Comparison of ENCODE assay signal across 10 mouse cellular contexts in the genomic region with DNA sequence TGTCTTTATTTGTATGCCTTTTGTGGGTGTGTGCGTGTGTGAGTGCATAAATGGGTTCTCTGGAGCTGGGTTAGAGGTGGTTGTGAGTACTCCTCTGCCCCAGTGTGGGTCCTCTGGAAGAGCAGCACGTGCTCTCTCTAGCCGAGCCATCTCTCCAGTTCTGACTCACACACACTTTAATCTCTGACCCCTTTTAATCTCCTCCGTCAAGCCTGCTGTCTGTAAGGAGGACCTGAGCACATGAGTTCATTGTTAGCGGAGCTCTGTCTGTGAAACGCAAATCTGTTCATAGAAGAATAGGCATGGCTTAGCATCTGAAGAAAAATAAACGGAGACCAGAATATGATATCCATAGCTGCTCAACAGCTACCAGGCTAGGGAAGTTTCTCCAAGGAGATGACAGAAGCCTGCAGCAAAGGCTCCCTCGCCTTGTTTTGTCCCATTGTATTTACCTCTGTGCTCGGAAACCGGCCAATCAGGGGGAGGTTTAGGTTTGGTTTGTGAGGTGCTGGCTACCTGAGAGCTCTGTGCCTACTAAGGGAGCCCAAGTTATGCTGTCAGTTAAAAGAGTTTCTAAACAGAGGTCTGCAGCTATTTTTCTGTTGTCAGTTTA. TPM values are rescaled to one million over a fixed set of nuclear protein-coding genes. Genes with fewer than 3 reads are reported as not detected.
DNase-seq lines count a peak whose midpoint lies in the region; ATAC-seq and TF ChIP-seq lines count a peak whose summit lies in the region.
"Had no signal": no experiment of that assay in that cellular context is flagged by ENCODE, and none has a peak within 500 bp of the region (broad histone marks: within the 10 kb centered on the region; RNA-seq: fewer than 3 reads in every experiment).

No protein-coding gene starts in this region.

- TF ChIP-seq EP300 in CH12.LX (IDR thresholded peaks at IDR 0.05; ENCODE audit: low read length): no peak

- H3K79me2 ChIP-seq in CH12.LX (replicated peaks; ENCODE audit: control insufficient read depth, extremely low read depth, insufficient read depth, poor library complexity, severe bottlenecking): 0 out of 2 replicates have a peak, but pooled peaks cover 3% of the 10 kb centered on the region

- H3K36me3 ChIP-seq in heart, embryonic 11.5 days (ENCODE audit: control insufficient read depth, insufficient read depth, low read length): no peaks in the 10 kb centered on the region
- peaks cover 15 to 37% of the 10 kb centered on the region in 2 experiments for H3K36me3 ChIP-seq in CH12.LX (replicated peaks in 1 of 2; ENCODE audit: control insufficient read depth in 1 of 2, insufficient read depth in 1 of 2, low read length in 1 of 2)
- no peaks in the 10 kb centered on the region for H3K36me3 ChIP-seq in forebrain, embryonic 14.5 days (ENCODE audit: control insufficient read depth, insufficient read depth, low read length)
- H3K36me3 ChIP-seq: lung, embryonic 15.5 days; stomach, embryonic 15.5 days had no signal

- no peak for TF ChIP-seq POLR2A in CH12.LX (IDR thresholded peaks at IDR 0.05; ENCODE audit: low read depth, low read length)

- 32% methylated on average over 10 of the region's 10 CpGs for WGBS in heart, embryonic 11.5 days (ENCODE audit: insufficient replicate concordance)
- WGBS in forebrain, embryonic 14.5 days: 26% methylated on average over 10 of the region's 10 CpGs

- 0 out of 2 replicates have a peak overlapping the region, but pooled peaks have one; percentile 28 for H3K9ac ChIP-seq in heart, embryonic 11.5 days (ENCODE audit: low read depth, low read length)
- no peak overlapping the region for H3K9ac ChIP-seq in CH12.LX (ENCODE audit: insufficient read depth, low read depth)
- H3K9ac ChIP-seq in forebrain, embryonic 14.5 days (ENCODE audit: low read length): no peak overlapping the region
- H3K9ac ChIP-seq: lung, embryonic 15.5 days; stomach, embryonic 15.5 days had no signal

- no peaks in the 10 kb centered on the region for H3K9me3 ChIP-seq in heart, embryonic 11.5 days (replicated peaks; ENCODE audit: control insufficient read depth, low read length)
- no peaks in the 10 kb centered on the region for H3K9me3 ChIP-seq in CH12.LX (replicated peaks; ENCODE audit: low read length)
- no peaks in the 10 kb centered on the region for H3K9me3 ChIP-seq in forebrain, embryonic 14.5 days (replicated peaks; ENCODE audit: control insufficient read depth, low read length)
- H3K9me3 ChIP-seq: lung, embryonic 15.5 days; stomach, embryonic 15.5 days had no signal

- H3K4me3 ChIP-seq in heart, embryonic 11.5 days (ENCODE audit: low read depth, low read length): no peak overlapping the region
- H3K4me3 ChIP-seq in CH12.LX (replicated peaks in 1 of 3; ENCODE audit: low read depth in 2 of 3, low read length in 2 of 3, poor library complexity in 1 of 3): no peak overlapping the region
- H3K4me3 ChIP-seq in forebrain, embryonic 14.5 days (ENCODE audit: low read depth, low read length): no peak overlapping the region
- H3K4me3 ChIP-seq: lung, embryonic 15.5 days; stomach, embryonic 15.5 days had no signal

- H3K4me2 ChIP-seq in heart, embryonic 11.5 days: peak overlapping the region; percentile 47
- no peak overlapping the region for H3K4me2 ChIP-seq in CH12.LX (ENCODE audit: insufficient read depth, low read depth, poor library complexity, severe bottlenecking)
- H3K4me2 ChIP-seq in forebrain, embryonic 14.5 days (ENCODE audit: low read length): no peak overlapping the region
- H3K4me2 ChIP-seq: lung, embryonic 15.5 days; stomach, embryonic 15.5 days had no signal

- TF ChIP-seq RAD21 in CH12.LX (IDR thresholded peaks at IDR 0.05; ENCODE audit: low read depth, low read length): no peak

- H3K4me1 ChIP-seq in heart, embryonic 11.5 days (ENCODE audit: control insufficient read depth, insufficient read depth, low read length): peaks cover 12% of the 10 kb centered on the region
- peaks cover 0 to 27% of the 10 kb centered on the region in 2 experiments; a peak in 2 of 4 replicates for H3K4me1 ChIP-seq in CH12.LX (ENCODE audit: control insufficient read depth in 1 of 2, insufficient read depth in 2 of 2)
- no peaks in the 10 kb centered on the region for H3K4me1 ChIP-seq in forebrain, embryonic 14.5 days (ENCODE audit: control insufficient read depth, insufficient read depth, low read length)

- no peaks in the 10 kb centered on the region for H3K27me3 ChIP-seq in heart, embryonic 11.5 days (ENCODE audit: control insufficient read depth, insufficient read depth, low read length)
- no peaks in the 10 kb centered on the region for H3K27me3 ChIP-seq in CH12.LX (replicated peaks)
- H3K27me3 ChIP-seq in forebrain, embryonic 14.5 days (replicated peaks; ENCODE audit: control insufficient read depth, insufficient read depth, low read length): no peaks in the 10 kb centered on the region
- H3K27me3 ChIP-seq: lung, embryonic 15.5 days; stomach, embryonic 15.5 days had no signal

- no peak for TF ChIP-seq CTCF in CH12.LX (conservative IDR thresholded peaks at IDR 0.05 in 1 of 2, IDR thresholded peaks at IDR 0.05 in 1 of 2; ENCODE audit: low read depth in 2 of 2, low read length in 2 of 2)

- dilution Hi-C loops in CH12.LX (cut with MboI; ENCODE audit: extremely low pct_ligation_motif_present, extremely low pct_unique_long_range_greater_than_20kb, low sequenced_read_pairs): no loop called here

- DNase-seq in heart, adult 9 months (ENCODE audit: low spot score in 2 of 2): no peak
- DNase-seq in CH12.LX (ENCODE audit: extremely low read depth): no peak
- peak; percentile 16 for DNase-seq in forebrain, embryonic 14.5 days (ENCODE audit: low spot score)
- no peak for DNase-seq in left cerebral cortex, adult 8-10 months (ENCODE audit: low spot score in 2 of 2)
- DNase-seq in layer of hippocampus, adult 8-10 months (ENCODE audit: low spot score in 2 of 2): no peak
- no peak for DNase-seq in lung, postnatal 36 days

- ATAC-seq in heart, embryonic 11.5 days (replicated peaks; ENCODE audit: insufficient number of reproducible peaks, low FRiP score, low TSS enrichment): peak; percentile 63; the same call in 1 of the 2 replicates
- peak; percentile 40; the same call in 1 of the 2 replicates for ATAC-seq in forebrain, embryonic 14.5 days
- peak; percentile 30 for ATAC-seq in megakaryocyte progenitor cell, adult 5-6 weeks (replicated peaks; ENCODE audit: poor library complexity)

- in situ Hi-C loops in CH12.LX (cut with MboI; ENCODE audit: low pct_ligation_motif_present, low pct_unique_long_range_greater_than_20kb, low sequenced_read_pairs): loop anchor here (5.0 kb wide), 1 partner anchor 116 kb away; no protein-coding TSS in a partner anchor

- peak overlapping the region; percentile 29; the same call in 1 of the 2 replicates for H3K27ac ChIP-seq in heart, embryonic 11.5 days (ENCODE audit: low read depth, low read length)
- no peak overlapping the region for H3K27ac ChIP-seq in CH12.LX (ENCODE audit: insufficient read depth, low read depth)
- no peak overlapping the region for H3K27ac ChIP-seq in forebrain, embryonic 14.5 days (ENCODE audit: low read depth, low read length)
- H3K27ac ChIP-seq: lung, embryonic 15.5 days; stomach, embryonic 15.5 days had no signal

TF ChIP-seq in CH12.LX, 34 proteins besides CTCF, POLR2A, EP300 and RAD21:
- no peak for TF ChIP-seq E2F4 (IDR thresholded peaks at IDR 0.05; ENCODE audit: insufficient replicate concordance, low read depth, low read length)
- TF ChIP-seq BHLHE40 (IDR thresholded peaks at IDR 0.05; ENCODE audit: low read depth, low read length): peak; percentile 45; the same call in 1 of the 2 replicates

RNA-seq across cellular contexts. Expression of a gene that starts 58.8 kb away (rescaled TPM):
- 20.5 and 21.1 TPM in 2 replicates for polyA plus RNA-seq in heart, embryonic 11.5 days (2014; fragmentation: Nextera tagmentation; extraction: Ambion mirVana)
- total RNA-seq in CH12.LX (2012; rRNA removed): 18.0 and 23.4 TPM in 2 replicates
- 26.4 and 29.6 TPM in 2 replicates for total RNA-seq in CH12.LX (2014; rRNA removed)
- polyA plus RNA-seq in CH12.LX (2012; ENCODE audit: insufficient read length, low read depth): 12.9 and 13.0 TPM in 2 replicates
- 12.9 and 17.4 TPM in 2 replicates for polyA plus RNA-seq in forebrain, embryonic 14.5 days (2014; fragmentation: Nextera tagmentation; extraction: Ambion mirVana)
- 73.2 and 80.2 TPM in 2 replicates for total RNA-seq in megakaryocyte progenitor cell, adult 5-6 weeks (2015)
- total RNA-seq in megakaryocyte progenitor cell, adult 5-6 weeks (2017): 90.9 and 125 TPM in 2 replicates
- total RNA-seq in left cerebral cortex, adult 8-10 months (2022): 100 to 1,000 TPM in 1 of 4 experiments, 10 to 100 TPM in 3; 78.0 to 100 (median 84.6) TPM
- total RNA-seq in layer of hippocampus, adult 8-10 months (2022): 10 to 100 TPM; 58.5 to 65.7 (median 62.7) TPM
